Mouse (Mus musculus) urinary bladder, postnatal 14 days (tissue): ENCODE results near the gene Gm9040.
"Not testable (repeated sequence)": the region's sequence is repeated elsewhere in the genome, so short reads cannot be mapped to it uniquely, and the experiment has no call there.

Source experiments
- DNase-seq: peaks from one replicate; pipeline ENCODE4 v3.0.0; 2021; ENCODE audit warnings: low spot score

The Gm9040 gene

DNA sequence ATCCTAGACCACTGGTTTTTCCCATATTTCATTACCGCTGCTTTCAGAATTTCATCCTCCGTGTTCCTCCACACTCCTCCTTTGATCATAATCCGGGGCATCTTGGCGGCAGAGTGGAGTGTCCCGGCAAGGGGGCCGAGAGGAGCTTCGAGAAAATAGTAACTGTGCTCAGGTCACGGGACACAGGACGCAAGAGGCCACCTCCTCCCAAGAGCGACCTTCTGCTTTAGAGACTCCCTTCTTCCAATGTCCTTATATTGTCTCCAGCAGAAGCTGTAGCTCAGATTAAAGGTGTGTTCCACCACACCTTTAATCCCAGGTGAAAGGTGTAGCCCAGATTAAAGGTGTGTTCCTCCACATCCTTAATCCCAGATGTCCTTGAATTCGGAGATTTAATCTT, at the start of gene Gm9040:
Gene Gm9040 (minus strand): TSS at position 101 of the 400 bp plus-strand sequence.
- DNase-seq = not testable (repeated sequence)

GRCm38 (mm10) chr10:118370443-118370842, 43.7 kb upstream of the Gm9040 start:
- peak; percentile 76 for DNase-seq

GRCm38 (mm10) chr10:118369518-118369917, 42.7 kb upstream of the Gm9040 start:
- no peak for DNase-seq

- DNase-seq = not testable (repeated sequence)
These were observed 27.2 kb upstream of the Gm9040 start, which contains the start of gene Gm9049 for GRCm38 (mm10) chr10:118354005-118354404. Gene Gm9049 (minus strand): TSS chr10:118354105.

- DNase-seq = not testable (repeated sequence)
These were observed 21.8 kb upstream of the Gm9040 start, which contains the start of gene Gm9048 for GRCm38 (mm10) chr10:118348579-118348978. Gene Gm9048 (minus strand): TSS chr10:118348679.

DNA sequence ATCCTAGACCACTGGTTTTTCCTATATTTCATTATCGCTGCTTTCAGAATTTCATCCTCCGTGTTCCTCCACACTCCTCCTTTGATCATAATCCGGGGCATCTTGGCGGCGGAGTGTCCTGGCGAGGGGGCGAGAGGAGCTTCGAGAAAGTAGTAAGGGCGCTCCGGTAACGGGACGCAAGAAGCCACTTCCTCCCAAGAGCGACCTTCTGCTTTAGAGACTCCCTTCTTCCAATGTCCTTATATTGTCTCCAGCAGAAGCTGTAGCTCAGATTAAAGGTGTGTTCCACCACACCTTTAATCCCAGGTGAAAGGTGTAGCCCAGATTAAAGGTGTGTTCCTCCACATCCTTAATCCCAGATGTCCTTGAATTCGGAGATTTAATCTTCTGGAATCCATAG, 16.4 kb upstream of the Gm9040 start, which contains the start of gene Gm9046:
Gene Gm9046 (minus strand): TSS at position 101 of the 400 bp plus-strand sequence.
- not testable (repeated sequence) for DNase-seq

- DNase-seq = not testable (repeated sequence)
These were observed 11.0 kb upstream of the Gm9040 start, which contains the start of gene Gm9045 for GRCm38 (mm10) chr10:118337731-118338130. Gene Gm9045 (minus strand): TSS chr10:118337831.

DNA sequence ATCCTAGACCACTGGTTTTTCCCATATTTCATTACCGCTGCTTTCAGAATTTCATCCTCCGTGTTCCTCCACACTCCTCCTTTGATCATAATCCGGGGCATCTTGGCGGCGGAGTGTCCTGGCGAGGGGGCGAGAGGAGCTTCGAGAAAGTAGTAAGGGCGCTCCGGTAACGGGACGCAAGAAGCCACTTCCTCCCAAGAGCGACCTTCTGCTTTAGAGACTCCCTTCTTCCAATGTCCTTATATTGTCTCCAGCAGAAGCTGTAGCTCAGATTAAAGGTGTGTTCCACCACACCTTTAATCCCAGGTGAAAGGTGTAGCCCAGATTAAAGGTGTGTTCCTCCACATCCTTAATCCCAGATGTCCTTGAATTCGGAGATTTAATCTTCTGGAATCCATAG, 5.5 kb upstream of the Gm9040 start, which contains the start of gene Gm9044:
Gene Gm9044 (minus strand): TSS at position 101 of the 400 bp plus-strand sequence.
- not testable (repeated sequence) for DNase-seq

DNA sequence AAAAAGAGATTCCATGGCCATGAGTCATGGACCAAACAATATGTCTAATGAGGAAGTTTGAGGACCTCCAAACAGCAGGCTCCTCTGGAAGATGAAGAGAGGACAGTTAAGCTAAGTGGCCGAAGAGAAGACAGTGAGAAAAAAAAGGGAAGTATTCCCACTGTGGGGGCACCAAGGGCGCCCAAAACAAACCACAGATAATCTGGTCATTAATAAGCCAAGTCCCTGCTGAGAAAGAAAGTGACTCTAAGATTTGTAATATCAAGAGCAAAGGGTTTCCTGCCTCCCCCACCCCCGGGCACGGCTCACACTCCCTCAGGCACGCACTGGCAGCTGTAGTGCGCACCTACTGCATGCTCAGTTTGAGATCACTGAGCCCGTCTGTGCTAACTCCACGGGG, 7.7 kb downstream of the Gm9040 start:
- DNase-seq = no peak

DNA sequence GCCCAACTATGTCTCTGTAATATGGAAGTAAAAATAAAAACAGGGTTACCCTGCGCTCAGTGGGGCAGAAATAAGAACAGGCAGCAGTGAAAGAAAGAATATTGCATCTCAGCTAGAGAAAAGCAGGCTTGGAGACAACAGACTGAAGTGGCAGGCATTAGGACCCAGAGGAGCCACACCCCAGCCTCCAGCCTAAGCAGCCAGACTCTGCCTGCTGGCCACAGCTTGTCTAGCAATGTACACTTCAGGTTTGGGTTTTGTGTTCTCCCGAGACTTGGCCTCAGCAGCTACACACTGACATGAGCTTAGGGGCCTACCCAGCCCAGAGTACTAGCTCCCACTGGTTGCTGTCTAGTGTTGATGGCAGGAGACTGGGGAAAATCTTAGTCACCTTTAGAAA, 24.6 kb downstream of the Gm9040 start:
- not testable (repeated sequence) for DNase-seq

DNA sequence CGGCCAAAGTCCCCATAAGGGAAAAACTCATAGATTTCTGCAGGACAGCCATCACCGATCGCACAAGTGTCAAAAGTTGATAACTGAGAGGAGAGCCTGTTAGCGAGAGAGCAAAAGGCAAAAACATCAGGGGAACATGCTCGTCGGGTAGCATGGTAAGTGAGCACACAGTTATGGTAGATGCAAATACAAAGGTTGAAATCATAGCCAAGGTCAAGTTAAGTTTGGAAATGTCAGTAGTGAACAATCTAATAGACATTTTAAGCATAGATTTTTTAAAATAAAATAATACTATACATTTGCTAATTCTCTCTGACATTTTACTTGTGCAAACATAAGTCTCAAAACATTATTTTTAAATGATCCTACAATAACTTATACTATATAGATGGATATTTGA, 31.8 kb downstream of the Gm9040 start, which contains the start of gene Iltifb:
Gene Iltifb (minus strand): TSS at position 101 of the 400 bp plus-strand sequence.
- DNase-seq = no peak

DNA sequence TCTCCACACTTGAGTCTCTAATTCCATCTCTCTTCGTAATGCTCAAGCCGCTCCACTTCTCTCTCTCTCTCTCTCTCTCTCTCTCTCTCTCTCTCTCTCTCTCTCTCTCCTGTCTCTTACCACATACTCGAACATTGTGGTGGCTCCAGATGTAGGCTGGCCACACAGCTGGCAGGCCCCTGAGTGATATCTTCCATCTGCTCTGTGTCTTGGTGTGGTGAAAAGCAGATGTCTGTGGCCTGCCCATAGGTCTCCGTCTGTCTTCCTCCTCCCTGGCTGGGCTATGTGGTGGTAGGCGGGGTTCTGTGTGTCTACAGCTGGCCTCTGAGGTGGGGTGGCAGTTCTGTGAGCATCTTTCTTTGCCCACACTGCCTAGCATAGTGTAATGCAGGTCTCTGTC, 43.8 kb downstream of the Gm9040 start:
- DNase-seq = not testable (repeated sequence)

DNA sequence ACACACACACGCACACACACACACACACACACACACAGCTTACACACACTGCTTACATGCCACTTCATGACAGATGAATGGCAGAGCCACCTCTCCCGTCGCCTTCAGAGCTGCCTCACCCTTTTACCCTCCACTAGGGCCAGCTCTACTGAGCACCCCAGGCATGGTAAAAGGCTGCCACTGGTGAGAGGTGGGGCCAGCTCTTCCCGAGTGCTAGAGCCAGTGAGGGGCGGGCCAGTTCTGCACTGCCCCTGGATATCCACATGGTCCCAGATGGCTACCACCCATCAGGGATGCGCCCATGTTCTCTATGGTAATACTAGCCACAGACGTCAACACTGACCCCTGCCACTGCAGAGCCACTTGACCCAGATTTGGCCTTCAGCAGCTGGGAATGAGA, 44.2 kb downstream of the Gm9040 start:
- DNase-seq = not testable (repeated sequence)

DNA sequence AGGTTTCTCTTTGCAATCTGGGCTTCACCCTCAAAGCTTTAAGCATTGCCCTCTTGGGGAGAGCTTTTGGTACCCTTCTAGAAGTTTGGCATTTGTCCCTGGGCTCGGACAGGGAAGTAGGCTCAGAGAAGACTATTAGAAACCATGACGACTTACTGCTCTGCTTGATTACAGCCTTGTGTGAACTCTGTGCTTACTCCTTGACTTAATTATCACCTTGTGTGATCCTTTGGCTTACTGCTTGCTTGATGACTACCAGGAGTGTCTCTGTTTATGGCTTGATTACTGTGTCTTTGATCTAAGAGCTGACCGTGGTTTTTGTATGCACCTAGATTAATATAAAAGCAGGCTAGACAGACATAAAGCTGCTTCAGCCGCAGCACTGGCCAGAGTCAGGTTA, 48.7 kb downstream of the Gm9040 start:
- not testable (repeated sequence) for DNase-seq
